Mouse (Mus musculus): ENCODE measurements around the gene Lamp5.
A peak's percentile ranks its signal among the peaks of the same experiment; 100 is the strongest.

The Lamp5 gene

DNA sequence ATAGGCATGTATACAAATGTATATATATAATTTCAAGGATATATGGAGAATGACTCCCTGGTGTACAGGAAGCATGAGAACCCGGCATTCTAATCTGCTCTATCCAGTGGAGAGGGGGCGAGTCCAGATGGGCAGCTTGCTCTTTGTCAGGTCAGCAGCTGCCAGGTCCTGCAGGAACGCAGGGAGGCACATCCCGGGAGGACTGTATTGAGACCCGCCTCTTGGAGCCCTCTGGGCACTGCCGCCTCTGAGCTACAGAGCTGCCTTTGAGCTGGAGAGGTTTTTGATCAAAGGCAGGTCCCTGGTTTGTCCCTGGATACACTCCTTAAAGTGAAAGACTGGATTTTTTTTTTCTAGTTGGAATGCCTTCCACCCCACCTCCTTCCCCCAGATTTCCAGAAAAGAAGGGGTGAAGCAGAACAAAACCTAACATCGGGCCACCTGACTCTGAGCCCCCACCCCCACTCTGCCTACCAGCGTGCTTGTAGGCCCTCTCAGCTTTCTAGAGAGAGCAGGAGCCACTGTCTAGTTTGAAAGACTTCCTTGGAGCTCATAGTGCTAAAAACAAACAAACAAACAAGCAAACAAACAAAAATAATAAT is at the start of gene Lamp5:
Gene Lamp5 (plus strand): TSS at position 552 of the 602 bp plus-strand sequence.
- peak; percentile 54 for DNase-seq (ENCODE audit: low spot score)

DNA sequence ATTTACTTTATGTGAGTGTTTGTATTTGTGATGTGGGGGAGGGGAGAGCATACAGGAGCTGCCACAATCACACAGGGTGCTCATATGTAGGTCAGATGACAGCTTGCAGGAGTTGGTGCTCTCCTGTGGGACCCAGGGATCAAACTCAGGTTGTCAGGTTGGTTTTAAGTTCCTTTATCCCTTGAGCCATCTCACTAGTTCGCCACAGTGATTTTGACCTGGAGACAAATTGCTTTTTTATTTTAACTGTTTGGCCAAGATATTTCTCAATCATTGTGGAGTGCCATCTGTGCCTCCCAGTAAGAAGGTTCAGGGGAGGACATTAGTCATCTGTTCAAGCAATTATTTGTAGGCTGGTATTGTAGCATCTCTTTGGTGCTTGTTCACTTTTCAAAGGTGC is 48.2 kb upstream of the Lamp5 start:
- no peak for DNase-seq (ENCODE audit: low spot score)

DNA sequence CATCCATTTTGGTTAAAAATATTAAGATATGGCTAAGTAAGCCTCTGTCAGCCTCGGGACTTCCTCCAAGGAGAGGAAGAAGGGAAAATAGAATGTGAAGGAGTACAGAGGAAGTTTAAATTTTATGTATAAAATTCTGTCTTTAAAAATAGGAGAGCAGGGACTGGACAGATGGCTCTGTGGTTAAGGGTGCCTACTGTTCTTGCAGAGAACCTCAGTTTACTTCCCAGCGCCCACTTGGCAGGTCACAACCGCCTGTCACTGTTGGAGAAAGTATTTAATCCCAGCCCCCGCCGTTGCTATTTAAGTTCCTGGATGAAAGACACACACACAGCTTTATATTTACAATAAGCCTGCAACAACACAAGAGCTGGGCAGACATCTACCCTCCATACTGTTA is 45.8 kb upstream of the Lamp5 start:
- no peak for DNase-seq (ENCODE audit: low spot score)

DNA sequence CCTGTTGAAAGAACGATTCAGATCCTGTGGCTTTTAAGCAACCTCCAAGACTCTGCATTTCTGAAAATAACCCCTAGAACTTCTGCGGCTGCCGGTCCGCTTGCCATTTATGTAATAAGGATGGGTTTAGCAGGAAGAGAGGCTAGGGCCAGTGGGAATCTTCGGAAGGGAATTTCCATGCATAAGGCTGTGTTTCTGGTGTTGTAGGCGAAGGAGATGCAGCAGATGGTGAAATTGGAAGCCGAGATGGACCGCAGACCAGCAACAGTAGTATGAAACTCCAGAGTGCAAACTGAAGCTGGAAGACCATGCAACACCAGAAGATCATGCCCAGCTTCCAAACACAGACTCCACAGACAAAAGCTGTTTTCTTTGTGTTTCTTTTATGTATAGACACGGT is 39.3 kb upstream of the Lamp5 start:
- no peak for DNase-seq (ENCODE audit: low spot score)

DNA sequence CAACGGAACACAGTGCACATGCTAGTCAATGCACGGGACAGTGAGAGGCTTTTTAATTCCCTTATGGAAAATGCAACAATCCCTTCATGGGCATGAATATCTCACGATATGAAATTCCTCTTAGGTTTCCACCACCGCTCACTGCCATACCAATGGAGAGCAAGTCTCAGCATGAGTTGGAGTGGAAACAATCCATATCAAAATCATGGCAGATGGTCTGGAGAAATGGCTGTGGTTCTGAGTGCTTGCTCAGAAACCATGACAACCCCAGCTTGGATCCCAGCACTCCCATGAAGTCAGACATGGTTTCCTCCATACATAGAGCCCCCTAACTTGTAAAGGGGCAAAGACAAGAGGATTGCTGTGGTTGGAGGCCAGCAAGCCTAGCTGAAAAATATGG is 3.6 kb upstream of the Lamp5 start:
- DNase-seq (ENCODE audit: low spot score): no peak

DNA sequence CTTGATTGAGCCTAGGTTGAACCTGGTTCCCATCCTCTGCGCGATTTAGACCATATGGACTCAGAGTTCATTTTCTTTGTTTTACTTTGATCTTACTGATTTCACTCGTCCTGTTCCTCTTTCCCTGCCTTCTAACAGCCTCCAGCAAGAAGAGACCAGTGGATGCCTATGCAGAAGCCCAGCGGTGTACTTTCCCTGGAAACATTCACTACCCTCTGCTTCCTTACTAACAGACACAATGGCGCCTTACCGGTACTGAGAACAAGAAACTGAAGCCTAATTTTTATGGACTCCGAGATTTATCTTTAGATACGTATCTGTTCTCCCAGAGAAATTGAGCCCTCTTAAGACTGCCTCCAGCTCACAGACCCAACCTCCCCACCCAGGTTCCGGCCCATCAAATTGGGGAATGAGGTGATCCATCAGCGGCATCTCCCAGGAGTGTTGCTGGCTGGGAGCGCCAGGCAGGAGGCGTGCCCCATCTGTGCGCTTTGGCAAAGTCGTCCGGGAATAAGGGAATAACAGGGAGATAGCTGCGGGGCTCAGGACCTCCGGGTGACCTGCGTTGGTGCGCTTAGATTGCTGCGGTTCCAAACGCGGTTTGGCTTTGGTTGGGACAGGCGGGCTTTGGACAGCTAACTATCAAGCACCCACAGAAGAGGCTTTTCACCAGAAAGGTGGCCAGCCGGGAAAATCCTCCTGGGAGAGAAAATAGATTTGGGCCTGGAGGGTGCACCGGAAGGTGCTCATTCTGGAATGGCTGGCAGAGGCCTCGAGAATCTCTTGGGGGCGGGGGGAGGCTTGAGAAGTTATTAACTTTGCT is 1.0 kb upstream of the Lamp5 start:
- peak; percentile 42 for DNase-seq (ENCODE audit: low spot score)

DNA sequence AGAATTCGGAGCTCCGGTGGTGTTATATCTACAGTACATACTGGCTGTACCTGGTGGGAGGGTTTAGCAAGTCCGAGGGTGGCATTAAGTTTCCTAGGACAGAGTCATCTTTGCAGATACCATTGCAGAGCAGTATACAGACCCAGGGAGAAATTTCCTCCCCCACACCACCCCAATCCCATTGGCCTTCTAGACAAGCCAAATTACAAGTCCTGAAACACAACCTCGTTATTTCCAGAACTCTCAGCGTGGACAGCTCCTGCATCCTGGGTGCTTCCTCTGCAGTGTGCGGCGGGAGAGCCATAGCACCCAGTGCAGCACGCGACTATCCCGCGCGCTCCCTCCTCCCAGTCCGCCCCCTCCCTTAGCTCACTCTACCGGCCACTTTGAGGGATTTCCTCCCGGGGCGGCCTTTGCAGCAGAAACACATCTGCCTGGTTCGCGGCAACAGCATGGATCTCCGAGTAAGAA is 5.9 kb downstream of the Lamp5 start:
- DNase-seq (ENCODE audit: low spot score): peak; percentile 43

DNA sequence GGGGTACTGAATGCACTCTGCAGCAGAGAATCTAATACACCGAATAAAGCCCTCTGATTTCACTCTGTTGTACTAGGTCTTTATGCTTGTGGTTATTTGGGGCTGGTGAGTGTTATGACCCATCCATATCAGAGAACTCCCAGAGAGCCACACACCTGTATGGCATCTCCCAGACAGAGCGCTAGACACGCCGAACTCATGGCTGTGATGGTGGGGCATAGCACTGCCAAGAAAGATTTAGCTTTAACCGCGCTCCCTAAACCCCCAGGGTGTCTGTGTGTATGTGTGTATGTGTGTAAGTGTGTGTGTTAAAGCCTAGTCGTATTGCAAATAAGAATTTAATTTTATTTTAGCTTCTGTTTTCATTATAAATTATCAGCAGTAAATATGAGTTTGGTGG is 6.4 kb downstream of the Lamp5 start:
- DNase-seq (ENCODE audit: low spot score): no peak

DNA sequence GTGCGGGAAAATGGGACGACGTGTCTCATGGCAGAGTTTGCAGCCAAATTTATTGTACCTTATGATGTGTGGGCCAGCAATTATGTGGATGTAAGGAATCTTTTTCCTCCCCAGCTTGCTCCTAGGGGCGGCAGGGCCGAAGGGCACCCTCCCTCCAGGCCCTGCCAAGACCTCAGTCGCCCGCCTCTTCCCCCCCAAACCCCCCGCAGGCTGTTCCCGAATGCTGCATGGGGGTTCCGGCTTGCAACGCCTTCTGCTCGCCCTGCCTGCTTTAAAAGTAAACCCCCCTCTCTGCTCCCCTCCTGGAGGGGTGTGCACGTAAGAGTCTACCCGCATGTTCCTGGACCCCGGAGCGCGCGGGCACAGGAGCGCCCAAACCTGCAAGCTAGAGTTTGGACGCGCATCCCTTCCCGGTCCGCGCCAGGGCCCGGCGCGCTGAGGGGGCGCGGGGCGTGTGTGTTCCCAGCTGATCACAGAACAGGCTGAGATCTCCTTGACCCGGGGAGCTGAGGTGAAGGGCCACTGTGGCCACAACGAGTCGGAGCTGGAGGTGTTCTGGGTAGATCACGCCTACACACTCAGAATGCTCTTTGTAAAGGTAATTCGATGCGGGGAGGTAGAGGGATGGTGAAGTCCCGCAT is 7.1 kb downstream of the Lamp5 start:
- DNase-seq (ENCODE audit: low spot score): peak; percentile 13

DNA sequence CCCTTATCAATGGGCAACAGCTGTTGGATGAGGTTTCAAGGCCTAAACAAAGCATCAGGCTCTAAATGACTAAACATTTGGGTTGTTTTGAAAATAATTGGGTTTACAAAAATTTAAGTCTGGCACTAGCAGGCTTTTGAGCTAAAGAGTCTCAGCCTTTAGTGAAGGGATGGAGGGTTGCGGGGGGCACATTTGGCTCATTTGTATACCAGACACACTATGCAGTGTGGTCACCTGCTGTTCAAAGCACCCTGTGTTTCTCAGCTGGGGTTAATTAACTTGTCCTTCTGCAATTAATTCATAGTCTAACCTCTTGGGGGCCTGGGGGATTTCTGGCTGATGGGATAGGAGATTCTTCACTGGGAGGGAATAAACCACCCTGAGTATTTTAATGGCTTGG is 12.3 kb downstream of the Lamp5 start:
- no peak for DNase-seq (ENCODE audit: low spot score)

DNA sequence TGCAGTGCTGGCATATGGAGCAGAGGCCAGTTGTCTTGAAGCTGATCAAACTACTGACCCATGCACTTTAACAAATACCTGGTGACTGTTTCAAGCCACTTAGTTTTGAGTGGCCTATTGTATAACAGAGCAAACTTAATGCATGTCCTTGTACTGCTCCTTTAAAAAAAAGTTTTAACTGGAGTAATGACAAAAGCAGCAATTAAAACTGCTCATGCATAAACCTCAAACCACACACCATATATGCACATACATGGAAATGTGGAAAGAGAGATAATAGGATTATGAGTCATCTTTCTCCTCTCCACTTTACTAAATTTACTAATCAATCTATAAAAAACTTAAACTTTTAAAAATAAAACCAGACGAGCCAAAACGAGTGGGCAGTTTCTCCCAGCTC is 43.9 kb downstream of the Lamp5 start:
- DNase-seq (ENCODE audit: low spot score): no peak

DNA sequence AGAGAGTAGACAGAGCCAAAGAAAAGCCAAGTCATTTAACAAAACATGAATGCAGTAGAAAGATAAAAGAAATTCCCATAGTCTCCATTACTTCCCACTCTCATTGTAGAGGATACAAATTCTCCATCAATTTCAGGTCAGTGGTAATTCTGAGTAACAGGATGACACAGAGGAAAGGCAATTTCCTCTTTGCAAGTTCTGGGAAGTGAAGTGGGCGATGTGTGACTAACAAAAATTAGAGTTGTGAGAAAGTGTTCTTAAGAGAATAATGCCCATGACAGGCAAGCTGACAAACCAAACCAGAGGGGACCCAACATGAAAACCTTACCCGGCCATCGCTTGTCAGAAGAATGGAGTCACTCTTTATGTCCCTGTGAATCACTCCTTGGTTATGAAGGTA is 45.1 kb downstream of the Lamp5 start:
- no peak for DNase-seq (ENCODE audit: low spot score)

DNA sequence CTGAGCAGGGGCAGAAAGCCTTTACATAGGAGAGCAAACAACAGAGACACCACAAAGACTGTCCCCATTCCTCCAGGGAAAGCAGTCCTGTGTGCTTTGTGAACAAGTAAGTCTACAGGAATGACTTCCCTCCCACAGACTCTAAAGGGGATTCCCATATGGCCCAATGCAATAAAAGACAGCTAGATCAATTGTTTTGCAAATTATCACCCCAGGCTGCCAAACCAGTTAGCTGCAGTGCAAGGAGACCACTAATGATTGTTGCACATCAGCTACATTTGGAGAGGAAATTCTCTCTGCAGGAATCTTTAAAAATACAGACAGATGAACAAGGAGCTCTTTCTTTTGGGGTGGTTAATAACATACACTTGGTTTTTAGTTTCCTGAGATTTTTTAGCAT is 55.6 kb downstream of the Lamp5 start:
- DNase-seq (ENCODE audit: low spot score): peak; percentile 58

DNA sequence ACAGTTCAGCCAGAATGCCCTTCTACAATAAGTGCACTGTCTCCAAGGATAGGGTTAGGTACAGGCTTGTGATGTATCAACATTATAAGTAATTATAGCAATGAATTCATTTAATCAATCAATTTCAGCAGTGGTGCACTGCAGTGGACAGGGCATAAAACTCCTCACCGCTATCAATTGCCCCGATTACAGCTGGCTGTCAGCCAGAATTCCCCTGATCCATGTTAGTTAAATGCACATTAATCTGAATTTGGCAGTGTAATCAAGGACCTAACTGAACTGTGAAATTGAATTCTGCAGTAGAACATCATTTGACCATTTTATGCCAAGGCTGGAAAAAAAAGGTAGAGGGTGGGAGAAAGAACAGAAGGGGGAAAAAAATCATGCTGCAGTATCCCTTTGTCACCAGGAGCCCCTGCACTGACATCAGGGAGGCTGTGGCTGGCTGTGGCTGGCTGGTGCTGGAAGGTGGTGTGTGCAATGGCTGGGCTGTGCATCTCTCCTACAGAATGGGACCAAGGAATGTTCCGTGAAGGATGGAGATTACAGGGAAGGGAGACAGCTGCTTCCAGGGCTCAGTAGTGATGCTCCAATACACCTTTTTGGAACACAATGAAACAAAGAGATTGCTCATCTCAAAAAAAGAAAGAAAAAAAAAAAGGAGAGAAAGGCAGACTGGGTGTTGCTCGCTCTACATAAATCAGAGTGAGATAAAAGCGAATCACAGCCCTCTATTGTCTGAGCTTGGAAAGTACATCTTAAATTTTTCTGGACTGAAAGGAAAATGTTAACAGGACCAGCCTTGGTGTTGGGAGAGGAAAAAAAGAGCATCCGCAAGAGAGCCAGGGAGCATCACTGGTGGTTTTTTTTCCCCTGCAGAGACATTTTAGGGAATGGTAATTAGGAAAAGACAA is 56.3 kb downstream of the Lamp5 start:
- peak; percentile 50 for DNase-seq (ENCODE audit: low spot score)

DNA sequence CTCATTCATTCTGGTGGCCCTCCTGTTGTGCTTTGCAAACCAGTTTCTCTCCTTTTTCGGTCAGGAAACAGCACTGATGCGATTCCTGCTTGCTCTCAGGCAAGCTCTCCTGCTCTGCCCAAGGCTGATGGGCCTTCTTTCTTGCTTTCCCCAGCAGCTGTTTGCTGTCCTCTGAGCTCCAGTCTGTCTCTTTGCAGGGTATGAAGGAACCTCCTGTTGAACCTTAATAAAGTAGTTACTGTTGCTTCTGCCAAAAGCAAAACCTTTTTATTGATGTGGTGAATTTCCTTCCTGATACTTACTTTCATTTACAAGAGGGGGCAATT is 57.0 kb downstream of the Lamp5 start:
- no peak for DNase-seq (ENCODE audit: low spot score)

DNA sequence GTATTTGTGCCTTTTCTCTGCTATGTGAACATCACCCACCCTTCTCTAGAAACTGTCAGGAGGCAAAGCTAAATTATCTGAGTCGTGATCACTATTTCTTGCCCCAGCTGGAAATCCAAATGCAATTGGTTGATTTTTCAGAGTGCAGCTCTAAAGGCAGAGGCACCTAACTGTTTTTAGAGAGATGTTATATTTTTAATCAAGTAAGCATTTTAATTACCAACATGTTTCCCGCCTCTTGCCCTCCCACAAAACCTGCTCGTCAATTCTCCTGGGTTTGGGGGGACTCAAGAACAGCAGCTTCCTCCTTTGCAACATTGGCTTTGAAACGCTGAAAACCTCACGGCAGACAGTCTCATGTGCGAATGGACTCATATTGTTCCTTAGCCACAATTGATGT is 61.3 kb downstream of the Lamp5 start:
- DNase-seq (ENCODE audit: low spot score): no peak

DNA sequence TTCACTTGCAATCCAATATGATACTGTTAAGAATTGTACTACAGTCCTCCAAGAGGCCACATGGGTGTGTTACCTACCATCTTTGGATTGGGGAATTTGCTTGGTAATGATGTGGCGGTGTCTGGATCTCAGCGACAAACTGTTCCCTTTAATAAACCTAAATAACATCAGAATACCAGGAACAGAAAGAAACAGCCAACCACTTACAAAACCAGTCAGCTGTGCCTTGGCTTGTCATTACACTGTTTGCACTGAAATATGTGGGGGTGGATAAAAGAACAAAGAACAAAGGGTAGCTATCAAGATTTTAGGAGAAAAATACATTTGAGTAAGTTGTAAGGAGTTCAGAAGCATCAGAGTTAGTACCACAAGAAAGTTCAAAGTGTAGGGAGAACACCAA is 66.0 kb downstream of the Lamp5 start:
- no peak for DNase-seq (ENCODE audit: low spot score)

Measured in embryo, embryonic 10.5 days (tissue).